Mouse (Mus musculus) spleen, postnatal 14 days (tissue): Measurements from ENCODE around the gene Epc2.
"Not testable (repeated sequence)": the region's sequence is repeated elsewhere in the genome, so short reads cannot be mapped to it uniquely, and the experiment has no call there.

ENCODE experiments used
- DNase-seq, 2 experiments: peaks; one replicate each; pipeline ENCODE4 v3.0.0; 2021 to 2022; ENCODE audit warnings: low spot score in 2 of 2

The Epc2 gene

DNA sequence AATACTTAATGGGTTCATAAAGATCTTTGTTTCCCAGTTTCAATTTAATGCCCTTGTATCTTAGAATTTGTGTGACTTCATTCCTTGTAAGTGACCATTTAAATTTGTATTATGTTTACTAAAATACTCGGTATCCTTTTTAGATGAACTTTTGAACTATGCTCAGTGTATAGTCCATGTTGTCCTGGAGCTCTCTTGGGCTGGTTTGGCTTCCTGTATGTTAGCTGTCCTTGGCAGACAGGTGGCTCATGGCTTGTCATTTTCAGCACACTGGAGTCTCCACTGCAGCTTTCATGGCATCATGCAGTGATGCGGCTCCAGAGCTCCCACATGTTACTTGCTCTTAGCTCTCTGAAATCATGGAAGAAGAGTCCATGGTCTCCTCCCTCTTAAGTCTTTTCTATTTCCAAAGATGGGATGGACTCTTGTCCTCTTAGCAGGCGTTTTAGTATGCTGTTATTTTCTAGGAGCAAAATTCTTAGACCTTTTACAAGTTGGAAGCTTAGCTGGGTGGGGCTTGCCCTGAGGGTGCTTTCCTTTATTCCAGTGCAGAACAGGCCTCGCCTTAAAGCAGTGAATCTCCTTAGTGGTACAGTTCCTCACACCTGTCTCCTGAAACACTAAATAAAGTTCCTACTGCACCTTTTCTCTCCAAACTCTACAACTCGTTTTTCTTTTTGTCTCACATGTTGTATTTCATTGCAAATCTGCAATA is 20.5 kb downstream of the Epc2 start:
- DNase-seq: no peak

DNA sequence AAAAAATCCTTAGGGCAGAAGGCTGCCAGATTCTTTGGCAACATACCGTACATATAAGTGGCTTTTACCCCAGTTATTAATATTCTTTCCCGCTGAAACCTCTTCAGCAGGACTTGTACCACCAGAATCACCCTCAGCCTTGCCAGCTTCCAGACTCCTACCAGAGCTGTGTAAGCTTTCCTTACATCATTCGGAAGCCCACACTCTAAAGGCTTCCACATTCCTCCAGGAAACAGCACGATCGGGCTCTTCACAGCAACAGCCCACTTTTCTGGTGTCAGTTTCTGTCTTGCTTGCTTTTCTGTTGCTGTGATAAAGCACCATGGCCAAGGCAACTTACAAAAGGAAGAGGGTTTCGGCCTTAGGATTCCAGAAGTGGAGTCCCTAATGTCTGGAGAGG is 21.2 kb downstream of the Epc2 start:
- DNase-seq: no peak

DNA sequence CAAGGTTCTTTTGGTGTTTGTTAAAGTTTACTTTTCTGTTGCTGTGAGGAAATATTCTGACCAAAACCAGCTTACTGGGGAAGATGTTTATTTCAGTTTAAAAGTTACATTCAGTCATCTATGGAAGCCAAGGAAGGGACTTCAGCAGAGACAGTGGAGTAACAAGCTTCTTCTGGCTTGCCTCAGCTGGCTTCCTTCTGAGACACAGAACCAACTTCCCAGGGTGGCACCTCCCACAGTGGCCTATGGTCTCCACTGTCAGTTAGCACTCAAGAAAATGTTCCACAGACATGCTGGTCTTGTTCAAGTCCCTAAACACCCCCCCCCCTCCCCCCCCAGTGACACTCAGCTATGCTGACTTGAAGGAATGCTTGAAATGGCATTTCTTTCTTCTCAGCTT is 30.9 kb downstream of the Epc2 start:
- no peak for DNase-seq

DNA sequence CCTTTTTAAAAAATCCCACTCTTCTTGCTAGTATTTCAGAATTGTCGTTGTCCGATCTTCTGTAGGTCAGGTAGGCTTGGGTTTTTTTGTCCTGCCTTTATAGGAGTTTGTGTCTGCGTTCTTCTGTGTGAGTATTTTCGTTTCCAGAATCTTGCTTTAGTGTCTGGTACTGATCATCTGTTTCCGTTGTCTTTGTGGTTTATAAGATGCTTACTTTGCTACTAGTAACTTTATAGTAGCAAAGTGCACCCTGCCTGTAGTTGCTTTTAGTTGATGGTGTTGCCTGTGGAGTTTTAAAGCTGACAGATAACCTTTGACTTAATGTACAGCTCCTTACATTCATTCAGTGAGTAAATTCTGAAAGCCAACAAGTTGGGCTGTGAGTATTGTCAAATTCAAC is 32.1 kb downstream of the Epc2 start:
- DNase-seq: no peak

GRCm38 (mm10) chr2:49501435-49501834 is 50.1 kb downstream of the Epc2 start:
- DNase-seq: no peak

DNA sequence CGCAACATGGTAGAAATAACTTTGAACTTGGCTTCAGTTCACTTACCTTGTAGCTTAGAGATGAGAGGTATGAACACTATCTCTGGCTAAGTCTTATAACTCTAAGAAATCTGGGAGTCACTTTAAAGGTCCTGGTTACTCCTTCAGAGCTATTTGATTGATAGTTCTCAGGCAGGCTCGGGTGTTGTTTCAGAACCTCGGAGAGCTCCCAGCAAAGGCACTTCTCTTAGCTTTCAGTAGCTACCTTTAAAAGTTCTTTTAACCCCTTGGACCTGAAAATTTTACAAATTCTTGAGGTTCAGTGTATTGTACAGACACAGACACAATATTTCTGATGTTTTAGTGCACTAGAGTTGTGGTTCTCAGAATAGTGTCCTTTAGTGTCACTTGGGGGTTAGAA is 52.3 kb downstream of the Epc2 start:
- DNase-seq: peak in 1 of 2 experiments; percentile 27

GRCm38 (mm10) chr2:49505151-49505550 is 53.9 kb downstream of the Epc2 start:
- DNase-seq: not testable (repeated sequence)

GRCm38 (mm10) chr2:49510832-49511231 is 59.5 kb downstream of the Epc2 start:
- no peak for DNase-seq

DNA sequence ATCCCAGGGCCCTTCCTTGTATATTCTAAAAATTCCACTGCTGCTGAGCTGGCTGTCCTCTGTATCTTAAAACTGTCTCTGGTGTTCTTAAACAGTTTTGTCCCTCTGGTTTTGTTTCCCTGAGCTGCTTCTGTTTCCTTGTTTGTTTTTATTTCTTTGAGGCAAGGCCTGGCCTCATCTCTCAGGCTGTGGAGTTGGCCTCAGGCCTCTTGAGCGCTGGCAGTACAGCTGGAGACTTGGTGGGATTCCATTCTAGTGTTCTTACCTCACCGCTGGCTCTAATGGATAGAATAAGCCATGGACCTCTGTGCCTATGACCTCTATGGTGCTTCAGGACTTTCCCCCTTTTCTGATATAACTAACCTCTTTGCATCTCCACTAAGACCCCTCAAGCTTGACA is 64.7 kb downstream of the Epc2 start:
- no peak for DNase-seq

- DNase-seq: no peak
Observed at GRCm38 (mm10) chr2:49520409-49520808, 69.1 kb downstream of the Epc2 start.

- DNase-seq: no peak
Observed at GRCm38 (mm10) chr2:49520989-49521388, 69.7 kb downstream of the Epc2 start.

- DNase-seq: no peak
Observed at GRCm38 (mm10) chr2:49521564-49521963, 70.3 kb downstream of the Epc2 start.

- DNase-seq: no peak
Observed at GRCm38 (mm10) chr2:49522578-49522977, 71.3 kb downstream of the Epc2 start.

DNA sequence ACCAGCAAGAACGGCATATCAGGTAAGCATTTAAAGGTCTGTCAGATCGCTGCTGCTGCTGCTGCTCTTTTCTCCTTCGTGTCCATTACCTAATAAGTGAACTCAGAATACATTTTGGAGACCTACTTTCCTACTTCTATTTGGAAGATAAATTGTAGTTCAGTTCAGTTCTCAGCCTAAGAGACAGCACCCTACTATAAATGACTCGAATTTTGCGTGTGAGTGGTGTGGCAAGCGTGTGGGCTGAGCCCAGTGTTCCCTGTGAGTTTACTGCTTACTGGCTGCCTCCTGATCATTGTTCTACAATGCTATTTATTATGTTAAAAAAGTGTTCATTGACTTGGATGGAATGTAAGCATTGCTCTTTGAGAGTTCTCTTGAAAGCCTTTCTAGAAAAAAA is 85.9 kb downstream of the Epc2 start:
- no peak for DNase-seq

- DNase-seq: no peak
Observed at GRCm38 (mm10) chr2:49538056-49538455, 86.8 kb downstream of the Epc2 start.

DNA sequence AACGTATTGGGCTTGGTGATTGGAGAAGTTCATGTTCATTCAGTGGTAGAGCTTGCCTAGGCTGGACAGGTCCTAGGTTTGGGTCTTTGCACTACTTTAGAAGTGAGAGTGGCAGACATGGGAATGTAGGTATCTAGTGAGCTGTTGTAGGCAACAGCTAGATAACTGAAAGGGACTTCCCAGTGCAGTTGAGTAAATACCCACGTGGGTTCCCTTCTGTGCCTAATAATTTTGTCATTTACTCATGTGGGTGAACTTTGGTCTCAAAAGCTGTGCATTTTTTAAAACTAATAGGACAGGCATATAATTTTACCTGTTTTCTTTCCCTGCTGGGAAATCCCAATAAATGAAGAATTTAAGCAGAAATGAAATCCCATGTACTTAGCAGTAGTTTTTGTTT is 88.5 kb downstream of the Epc2 start:
- DNase-seq: no peak

DNA sequence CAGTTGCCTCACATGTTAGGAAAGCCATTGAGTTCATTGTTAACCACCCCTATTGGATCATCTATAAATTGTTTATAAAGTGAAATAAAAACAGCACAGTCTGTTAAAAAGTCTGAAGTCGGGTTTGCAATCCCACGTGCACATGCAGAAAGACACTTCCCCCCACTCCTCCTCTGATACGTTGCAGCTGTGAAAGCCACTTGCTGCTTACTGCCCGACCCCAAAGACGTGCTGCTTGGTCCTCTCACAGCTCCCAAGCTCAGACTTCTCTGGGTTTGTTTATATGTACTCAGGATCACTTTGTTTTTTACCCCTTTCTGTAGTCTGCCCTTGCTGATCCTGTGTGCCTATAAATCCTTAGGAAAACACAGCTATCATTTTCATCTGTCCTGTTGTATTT is 96.5 kb downstream of the Epc2 start:
- DNase-seq: no peak

DNA sequence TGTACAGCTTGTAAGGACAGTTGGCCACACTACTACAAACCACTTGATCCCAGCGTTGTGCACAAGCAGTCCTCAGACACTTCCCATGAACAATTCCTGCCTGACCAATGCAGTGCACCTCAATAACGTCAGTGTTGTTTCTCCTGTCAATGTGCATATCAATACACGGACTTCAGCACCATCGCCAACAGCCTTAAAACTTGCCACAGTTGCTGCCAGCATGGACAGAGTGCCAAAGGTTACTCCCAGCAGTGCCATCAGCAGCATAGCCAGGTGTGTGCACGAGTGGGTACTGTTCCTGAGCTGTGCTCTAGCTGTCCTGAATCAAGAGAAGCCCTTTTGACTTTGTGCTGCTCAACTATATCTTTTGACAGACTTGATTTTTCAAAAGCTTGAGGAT is 97.2 kb downstream of the Epc2 start:
- no peak for DNase-seq

- DNase-seq: no peak
Observed at GRCm38 (mm10) chr2:49553096-49553495, 101.8 kb downstream of the Epc2 start.

- DNase-seq: no peak
Observed at GRCm38 (mm10) chr2:49557339-49557738, 106.1 kb downstream of the Epc2 start.

- no peak for DNase-seq
Observed at GRCm38 (mm10) chr2:49558361-49558760, 107.1 kb downstream of the Epc2 start.

- DNase-seq: no peak
Observed at GRCm38 (mm10) chr2:49562688-49563350, 111.5 kb downstream of the Epc2 start.
